Mouse (Mus musculus) testis, adult 2 months (tissue): Measurements from ENCODE around the gene Mepce.

ENCODE experiments used
- CTCF ChIP-seq: fragments of 200-500 bp; IDR thresholded peaks from 2 replicates; pipeline ENCODE4 v1.5.1; 2012; ENCODE audit warnings: low read depth, mild to moderate bottlenecking, inconsistent platforms, low read length, moderate library complexity; ENCODE audit not compliant: control insufficient read depth, insufficient read depth, insufficient replicate concordance
- POLR2A ChIP-seq: fragments of 200-500 bp; IDR thresholded peaks from 2 replicates; pipeline ENCODE4 v1.6.1; 2012; ENCODE audit warnings: low read depth, mild to moderate bottlenecking, inconsistent platforms, low read length, moderate library complexity; ENCODE audit not compliant: control insufficient read depth

DNA sequence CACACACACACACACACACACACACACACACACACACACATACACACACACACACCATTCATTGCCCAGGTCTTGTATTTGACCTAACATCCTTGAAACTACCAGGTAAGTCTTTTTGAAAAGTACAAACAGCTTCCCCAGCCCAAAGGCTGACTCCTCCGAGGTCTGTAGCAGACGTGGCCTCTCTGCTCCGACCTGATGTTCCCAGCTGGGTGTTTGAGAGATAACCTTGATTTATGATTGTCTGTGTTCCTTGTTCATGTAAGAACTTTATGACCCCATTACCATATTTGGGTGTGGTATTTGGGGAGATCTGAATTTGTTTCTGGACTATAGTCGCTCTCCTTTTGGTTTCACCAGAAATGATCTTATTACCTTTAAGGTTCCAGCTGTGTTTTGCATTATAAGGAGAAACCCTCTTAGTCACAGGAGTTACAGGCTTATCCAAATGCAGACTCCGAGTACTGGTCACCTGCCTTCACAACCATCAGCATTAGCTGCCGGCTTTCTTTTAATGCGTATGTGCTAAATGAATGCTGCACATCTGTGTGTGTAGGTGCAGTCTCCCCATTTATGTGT, 10.1 kb downstream of the Mepce start:
- TF ChIP-seq CTCF (no peak), POLR2A (no peak)
